Mouse (Mus musculus) splenic B cell, adult 2 months (primary cell): Measurements from ENCODE around the gene Miga2.

Source experiments
- DNase-seq: peaks from one replicate; pipeline ENCODE4 v3.0.0-alpha.2; 2011; ENCODE audit warnings: low read depth, low spot score
- H3K27me3 ChIP-seq: 2 replicates; pipeline ENCODE4 v1.6.1; 2012; ENCODE audit warnings: mild to moderate bottlenecking, low read length, moderate library complexity, mixed read lengths; ENCODE audit not compliant: control insufficient read depth, poor library complexity, insufficient read depth, severe bottlenecking
- H3K36me3 ChIP-seq: 2 replicates; pipeline ENCODE4 v1.6.1; 2012; ENCODE audit warnings: mild to moderate bottlenecking, low read length, moderate library complexity, mixed read lengths; ENCODE audit not compliant: control insufficient read depth, poor library complexity, insufficient read depth, severe bottlenecking

The Miga2 gene

DNA sequence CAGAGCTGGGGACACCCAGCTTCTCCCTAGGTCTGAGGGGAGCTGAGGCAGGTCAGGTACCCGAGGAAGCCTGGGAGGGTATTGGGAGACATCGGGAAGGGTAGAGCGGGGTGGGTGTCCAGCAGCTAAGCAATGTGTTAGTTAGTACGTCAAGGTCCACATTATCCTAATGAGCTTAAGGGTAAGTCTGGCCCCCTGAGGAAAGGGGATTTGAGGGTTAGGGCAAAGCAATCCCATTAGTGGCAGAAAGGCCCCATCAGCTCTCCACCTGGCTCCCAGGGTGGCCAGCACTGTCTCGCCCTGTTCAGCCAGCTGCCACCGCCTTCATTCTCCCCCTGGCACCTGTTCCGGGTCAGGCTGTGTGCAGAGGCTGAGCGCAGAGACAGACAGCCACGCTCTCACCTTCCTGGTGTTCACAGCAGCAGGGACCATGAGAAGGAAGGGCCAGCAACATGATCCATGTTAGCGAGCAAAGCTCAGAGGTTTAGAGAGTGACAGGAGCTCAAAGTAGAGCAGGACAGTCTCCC is 34.0 kb downstream of the Miga2 start:
- Histone ChIP-seq H3K36me3 (no peaks in the 10 kb centered on the region; the same call in 1 of the 2 replicates), H3K27me3 (no peaks in the 10 kb centered on the region)
- no peak for DNase-seq

- Histone ChIP-seq H3K27me3 (no peaks in the 10 kb centered on the region), H3K36me3 (no peaks in the 10 kb centered on the region; the same call in 1 of the 2 replicates)
- no peak for DNase-seq
Measured at GRCm38 (mm10) chr2:30399191-30400171, 35.4 kb downstream of the Miga2 start.

DNA sequence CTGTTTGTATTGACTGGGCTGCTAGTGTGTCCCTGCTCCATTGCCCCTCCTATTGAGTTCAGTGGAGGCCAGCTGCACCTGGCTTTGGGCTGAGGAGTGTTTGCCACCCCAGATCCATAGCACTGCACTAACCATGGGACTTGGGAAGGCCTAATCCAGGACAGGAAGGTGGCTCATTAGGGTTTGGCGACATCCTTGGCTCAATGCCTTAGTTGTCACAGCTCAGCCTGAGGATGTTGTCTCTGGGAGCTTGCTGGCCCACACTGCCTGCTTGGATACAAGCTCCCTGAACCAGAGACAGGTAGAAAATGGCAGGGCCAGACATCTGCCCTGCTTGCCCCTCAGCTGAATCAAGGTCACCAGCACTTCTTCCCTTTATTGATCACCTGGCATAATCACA is 37.5 kb downstream of the Miga2 start:
- no peak for DNase-seq
- Histone ChIP-seq H3K27me3 (no peaks in the 10 kb centered on the region), H3K36me3 (no peaks in the 10 kb centered on the region; the same call in 1 of the 2 replicates)

- no peaks in the 10 kb centered on the region for H3K27me3 ChIP-seq
- H3K36me3 ChIP-seq, result no peaks in the 10 kb centered on the region; the same call in 1 of the 2 replicates
- DNase-seq, result no peak
Measured at GRCm38 (mm10) chr2:30402351-30402826, 38.4 kb downstream of the Miga2 start.

- Histone ChIP-seq H3K36me3 (no peaks in the 10 kb centered on the region; the same call in 1 of the 2 replicates), H3K27me3 (no peaks in the 10 kb centered on the region)
- no peak for DNase-seq
Measured at GRCm38 (mm10) chr2:30402843-30403242, 38.8 kb downstream of the Miga2 start.

DNA sequence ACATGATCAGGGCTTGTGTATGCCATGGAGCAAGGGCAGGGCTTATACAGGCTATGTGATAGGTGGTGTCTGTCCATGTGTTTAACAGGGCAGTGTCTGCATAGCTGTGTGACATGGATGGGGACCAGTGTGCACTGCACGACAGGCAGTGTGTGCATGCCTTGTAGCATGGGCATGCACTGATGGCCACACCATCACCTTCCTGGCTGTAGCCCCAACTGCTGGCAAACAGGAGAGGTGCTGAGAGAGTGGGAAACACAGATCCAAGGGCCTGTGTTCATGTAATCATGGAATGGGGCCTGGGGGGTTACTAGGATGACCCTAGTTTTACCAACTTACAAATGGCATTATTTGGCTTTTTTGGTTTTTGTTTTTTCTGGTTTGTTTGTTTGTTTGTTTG is 39.8 kb downstream of the Miga2 start:
- no peak for DNase-seq
- no peaks in the 10 kb centered on the region for H3K36me3 ChIP-seq
- H3K27me3 ChIP-seq, result no peaks in the 10 kb centered on the region

GRCm38 (mm10) chr2:30407221-30407620 is 43.2 kb downstream of the Miga2 start:
- H3K27me3 ChIP-seq, result no peaks in the 10 kb centered on the region
- peak; percentile 16 for DNase-seq
- no peaks in the 10 kb centered on the region for H3K36me3 ChIP-seq

GRCm38 (mm10) chr2:30407778-30408177 is 43.7 kb downstream of the Miga2 start:
- no peaks in the 10 kb centered on the region for H3K36me3 ChIP-seq
- no peak for DNase-seq
- no peaks in the 10 kb centered on the region for H3K27me3 ChIP-seq

GRCm38 (mm10) chr2:30408452-30409100 is 44.5 kb downstream of the Miga2 start:
- H3K36me3 ChIP-seq, result no peaks in the 10 kb centered on the region
- peak; percentile 25 for DNase-seq
- H3K27me3 ChIP-seq, result no peaks in the 10 kb centered on the region

DNA sequence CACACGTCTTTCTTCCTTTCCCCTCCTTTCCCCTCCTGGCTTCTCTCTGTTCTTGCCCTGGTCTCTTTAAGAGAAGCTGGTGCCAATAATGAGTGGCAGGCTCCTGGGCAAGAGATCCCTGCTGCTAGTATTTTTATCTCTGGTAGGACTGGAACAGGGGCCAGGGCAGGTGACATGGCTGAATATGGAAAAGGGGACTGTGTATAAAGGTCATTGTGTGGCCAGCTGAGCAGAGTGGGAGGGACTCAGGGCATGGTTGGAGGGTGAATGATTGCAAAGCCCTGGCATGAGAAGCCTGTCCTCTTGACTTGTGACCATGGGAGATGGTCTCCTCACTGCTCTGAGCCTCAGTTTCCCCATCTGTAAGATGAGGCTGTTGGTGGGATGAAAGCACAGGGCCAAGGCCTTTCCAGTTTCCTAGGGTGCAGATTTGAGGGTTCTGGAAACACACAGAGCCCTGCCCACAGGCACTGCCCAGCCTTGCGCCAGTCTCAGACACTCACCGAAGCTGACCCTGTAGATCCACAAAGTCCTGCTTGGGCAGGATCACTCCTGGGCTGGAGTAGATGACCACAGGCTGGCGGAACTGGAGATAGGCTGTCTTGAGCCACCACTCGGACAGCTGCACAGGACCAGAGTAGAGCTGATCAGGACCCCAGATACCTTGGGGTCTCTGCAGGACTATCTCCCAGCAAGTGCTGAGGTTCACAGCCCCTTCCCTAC is 45.6 kb downstream of the Miga2 start:
- Histone ChIP-seq H3K36me3 (no peaks in the 10 kb centered on the region), H3K27me3 (no peaks in the 10 kb centered on the region)
- DNase-seq, result no peak

GRCm38 (mm10) chr2:30413038-30413973 is 49.3 kb downstream of the Miga2 start:
- Histone ChIP-seq H3K36me3 (no peaks in the 10 kb centered on the region), H3K27me3 (no peaks in the 10 kb centered on the region)
- DNase-seq, result no peak

- H3K36me3 ChIP-seq, result no peaks in the 10 kb centered on the region
- H3K27me3 ChIP-seq, result no peaks in the 10 kb centered on the region
- DNase-seq, result no peak
Measured at GRCm38 (mm10) chr2:30414101-30414500, 50.1 kb downstream of the Miga2 start.

GRCm38 (mm10) chr2:30414681-30415080 is 50.6 kb downstream of the Miga2 start:
- H3K27me3 ChIP-seq, result no peaks in the 10 kb centered on the region
- no peak for DNase-seq
- H3K36me3 ChIP-seq, result no peaks in the 10 kb centered on the region
